Mouse (Mus musculus): Measurements from ENCODE around the gene Rmi2. TPM values are rescaled to one million over a fixed set of nuclear protein-coding genes. Genes with fewer than 3 reads are reported as not detected.

Gene Rmi2
- polyA plus RNA-seq, 1 experiment, result not detected

- Histone ChIP-seq H3K4me1 (ENCODE audit: control insufficient read depth, insufficient read depth, low read length) (peaks cover 3% of the 10 kb centered on the region; the same call in 1 of the 2 replicates), H3K27ac (ENCODE audit: insufficient read depth, low read depth, low read length) (no peak overlapping the region), H3K4me3 (ENCODE audit: insufficient read depth, low read depth, low read length) (no peak overlapping the region)
- WGBS, result 68% methylated on average over 3 of the region's 3 CpGs
- TF ChIP-seq CTCF (IDR thresholded peaks at IDR 0.05; ENCODE audit: insufficient read depth, low read depth, low read length) (no peak), POLR2A (IDR thresholded peaks at IDR 0.05; ENCODE audit: insufficient read depth, low read depth, low read length) (no peak)
These were observed 61.0 kb downstream of the Rmi2 start for GRCm38 (mm10) chr16:10895906-10896305.

GRCm38 (mm10) chr16:10897372-10897771, 62.5 kb downstream of the Rmi2 start:
- peaks cover 3% of the 10 kb centered on the region; the same call in 1 of the 2 replicates for H3K4me1 ChIP-seq (ENCODE audit: control insufficient read depth, insufficient read depth, low read length)
- TF ChIP-seq CTCF (IDR thresholded peaks at IDR 0.05; ENCODE audit: insufficient read depth, low read depth, low read length) (no peak), POLR2A (IDR thresholded peaks at IDR 0.05; ENCODE audit: insufficient read depth, low read depth, low read length) (no peak)
- H3K27ac ChIP-seq (ENCODE audit: insufficient read depth, low read depth, low read length), result no peak overlapping the region
- H3K4me3 ChIP-seq (ENCODE audit: insufficient read depth, low read depth, low read length), result no peak overlapping the region
- WGBS, result 44% methylated on average over 6 of the region's 6 CpGs

- H3K4me3 ChIP-seq (ENCODE audit: insufficient read depth, low read depth, low read length), result no peak overlapping the region
These were observed 65.9 kb downstream of the Rmi2 start for GRCm38 (mm10) chr16:10900736-10901135.

GRCm38 (mm10) chr16:10901956-10902355, 67.1 kb downstream of the Rmi2 start:
- H3K4me3 ChIP-seq (ENCODE audit: insufficient read depth, low read depth, low read length), result no peak overlapping the region
- WGBS, result 78% methylated on average over 2 of the region's 2 CpGs
- H3K4me1 ChIP-seq (ENCODE audit: control insufficient read depth, insufficient read depth, low read length), result no peaks in the 10 kb centered on the region
- TF ChIP-seq POLR2A (IDR thresholded peaks at IDR 0.05; ENCODE audit: insufficient read depth, low read depth, low read length) (no peak), CTCF (IDR thresholded peaks at IDR 0.05; ENCODE audit: insufficient read depth, low read depth, low read length) (no peak)
- no peak overlapping the region for H3K27ac ChIP-seq (ENCODE audit: insufficient read depth, low read depth, low read length)

More at GRCm38 (mm10) chr16:10900736-10901135, 65.9 kb downstream of the Rmi2 start:
- 93% methylated on average over 1 of the region's 1 CpGs for WGBS
- no peak for TF ChIP-seq POLR2A (IDR thresholded peaks at IDR 0.05; ENCODE audit: insufficient read depth, low read depth, low read length)
- TF ChIP-seq CTCF (IDR thresholded peaks at IDR 0.05; ENCODE audit: insufficient read depth, low read depth, low read length), result no peak
- Histone ChIP-seq H3K4me1 (ENCODE audit: control insufficient read depth, insufficient read depth, low read length) (no peaks in the 10 kb centered on the region), H3K27ac (ENCODE audit: insufficient read depth, low read depth, low read length) (no peak overlapping the region)

GRCm38 (mm10) chr16:10902849-10903248, 68.0 kb downstream of the Rmi2 start:
- 72% methylated on average over 5 of the region's 5 CpGs for WGBS

GRCm38 (mm10) chr16:10905661-10906113, 70.8 kb downstream of the Rmi2 start:
- TF ChIP-seq POLR2A (IDR thresholded peaks at IDR 0.05; ENCODE audit: insufficient read depth, low read depth, low read length), result no peak
- no peak for TF ChIP-seq CTCF (IDR thresholded peaks at IDR 0.05; ENCODE audit: insufficient read depth, low read depth, low read length)
- H3K4me1 ChIP-seq (ENCODE audit: control insufficient read depth, insufficient read depth, low read length), result no peaks in the 10 kb centered on the region
- WGBS, result 85% methylated on average over 5 of the region's 5 CpGs
- no peak overlapping the region for H3K4me3 ChIP-seq (ENCODE audit: insufficient read depth, low read depth, low read length)
- no peak overlapping the region for H3K27ac ChIP-seq (ENCODE audit: insufficient read depth, low read depth, low read length)

More at GRCm38 (mm10) chr16:10902849-10903248, 68.0 kb downstream of the Rmi2 start:
- no peak overlapping the region for H3K27ac ChIP-seq (ENCODE audit: insufficient read depth, low read depth, low read length)
- TF ChIP-seq CTCF (IDR thresholded peaks at IDR 0.05; ENCODE audit: insufficient read depth, low read depth, low read length), result no peak
- no peak overlapping the region for H3K4me3 ChIP-seq (ENCODE audit: insufficient read depth, low read depth, low read length)
- no peaks in the 10 kb centered on the region for H3K4me1 ChIP-seq (ENCODE audit: control insufficient read depth, insufficient read depth, low read length)

GRCm38 (mm10) chr16:10910541-10910940, 75.7 kb downstream of the Rmi2 start:
- WGBS, result 92% methylated on average over 7 of the region's 7 CpGs
- H3K27ac ChIP-seq (ENCODE audit: insufficient read depth, low read depth, low read length), result no peak overlapping the region
- TF ChIP-seq CTCF (IDR thresholded peaks at IDR 0.05; ENCODE audit: insufficient read depth, low read depth, low read length) (no peak), POLR2A (IDR thresholded peaks at IDR 0.05; ENCODE audit: insufficient read depth, low read depth, low read length) (no peak)
- H3K4me1 ChIP-seq (ENCODE audit: control insufficient read depth, insufficient read depth, low read length), result no peaks in the 10 kb centered on the region
- H3K4me3 ChIP-seq (ENCODE audit: insufficient read depth, low read depth, low read length), result no peak overlapping the region

GRCm38 (mm10) chr16:10911061-10911460, 76.2 kb downstream of the Rmi2 start:
- H3K4me1 ChIP-seq (ENCODE audit: control insufficient read depth, insufficient read depth, low read length), result no peaks in the 10 kb centered on the region
- 98% methylated on average over 2 of the region's 2 CpGs for WGBS
- no peak overlapping the region for H3K4me3 ChIP-seq (ENCODE audit: insufficient read depth, low read depth, low read length)
- TF ChIP-seq CTCF (IDR thresholded peaks at IDR 0.05; ENCODE audit: insufficient read depth, low read depth, low read length), result no peak
- TF ChIP-seq POLR2A (IDR thresholded peaks at IDR 0.05; ENCODE audit: insufficient read depth, low read depth, low read length), result no peak
- no peak overlapping the region for H3K27ac ChIP-seq (ENCODE audit: insufficient read depth, low read depth, low read length)

GRCm38 (mm10) chr16:10915066-10915465, 80.2 kb downstream of the Rmi2 start:
- Histone ChIP-seq H3K27ac (ENCODE audit: insufficient read depth, low read depth, low read length) (no peak overlapping the region), H3K4me3 (ENCODE audit: insufficient read depth, low read depth, low read length) (no peak overlapping the region), H3K4me1 (ENCODE audit: control insufficient read depth, insufficient read depth, low read length) (peaks cover 2% of the 10 kb centered on the region; the same call in 1 of the 2 replicates)
- 99% methylated on average over 4 of the region's 4 CpGs for WGBS
- no peak for TF ChIP-seq POLR2A (IDR thresholded peaks at IDR 0.05; ENCODE audit: insufficient read depth, low read depth, low read length)
- no peak for TF ChIP-seq CTCF (IDR thresholded peaks at IDR 0.05; ENCODE audit: insufficient read depth, low read depth, low read length)

GRCm38 (mm10) chr16:10916271-10916670, 81.4 kb downstream of the Rmi2 start:
- Histone ChIP-seq H3K4me1 (ENCODE audit: control insufficient read depth, insufficient read depth, low read length) (peaks cover 2% of the 10 kb centered on the region; the same call in 1 of the 2 replicates), H3K4me3 (ENCODE audit: insufficient read depth, low read depth, low read length) (no peak overlapping the region), H3K27ac (ENCODE audit: insufficient read depth, low read depth, low read length) (no peak overlapping the region)
- TF ChIP-seq CTCF (IDR thresholded peaks at IDR 0.05; ENCODE audit: insufficient read depth, low read depth, low read length) (no peak), POLR2A (IDR thresholded peaks at IDR 0.05; ENCODE audit: insufficient read depth, low read depth, low read length) (no peak)
- 90% methylated on average over 3 of the region's 3 CpGs for WGBS
